Mouse (Mus musculus) lung, postnatal 36 days (tissue): Measurements from ENCODE around the gene Slc35e3.

Source experiments
- DNase-seq: peaks from one replicate; pipeline ENCODE4 v3.0.0; 2022; ENCODE audit warnings: mixed read lengths

The Slc35e3 gene

GRCm38 (mm10) chr10:117746297-117746883 is at the start of gene Slc35e3:
Gene Slc35e3 (minus strand): TSS chr10:117746365.
- peak; percentile 94 for DNase-seq

GRCm38 (mm10) chr10:117795206-117795605 is 49.0 kb upstream of the Slc35e3 start:
- no peak for DNase-seq

- no peak for DNase-seq
Measured at GRCm38 (mm10) chr10:117793436-117794030, 47.4 kb upstream of the Slc35e3 start.

- DNase-seq, result peak; percentile 100
Measured at GRCm38 (mm10) chr10:117792141-117793091, 46.3 kb upstream of the Slc35e3 start, which contains the start of gene Nup107. Gene Nup107 (minus strand): TSS chr10:117792705.

- DNase-seq, result no peak
Measured at GRCm38 (mm10) chr10:117791171-117791470, 45.0 kb upstream of the Slc35e3 start.

GRCm38 (mm10) chr10:117790421-117791170 is 44.4 kb upstream of the Slc35e3 start:
- DNase-seq, result no peak

GRCm38 (mm10) chr10:117790011-117790410 is 43.8 kb upstream of the Slc35e3 start:
- DNase-seq, result no peak

- DNase-seq, result no peak
Measured at GRCm38 (mm10) chr10:117784646-117785045, 38.5 kb upstream of the Slc35e3 start.

- no peak for DNase-seq
Measured at GRCm38 (mm10) chr10:117783786-117784420, 37.7 kb upstream of the Slc35e3 start.

- DNase-seq, result no peak
Measured at GRCm38 (mm10) chr10:117782491-117783260, 36.5 kb upstream of the Slc35e3 start.

- DNase-seq, result no peak
Measured at GRCm38 (mm10) chr10:117782056-117782455, 35.9 kb upstream of the Slc35e3 start.

- DNase-seq, result no peak
Measured at GRCm38 (mm10) chr10:117781021-117781725, 35.0 kb upstream of the Slc35e3 start.

GRCm38 (mm10) chr10:117780306-117780911 is 34.2 kb upstream of the Slc35e3 start:
- no peak for DNase-seq

- no peak for DNase-seq
Measured at GRCm38 (mm10) chr10:117779581-117780305, 33.6 kb upstream of the Slc35e3 start.

- DNase-seq, result no peak
Measured at GRCm38 (mm10) chr10:117778951-117779350, 32.8 kb upstream of the Slc35e3 start.

- DNase-seq, result no peak
Measured at GRCm38 (mm10) chr10:117778328-117778910, 32.3 kb upstream of the Slc35e3 start.

- DNase-seq, result no peak
Measured at GRCm38 (mm10) chr10:117777501-117778327, 31.5 kb upstream of the Slc35e3 start.

GRCm38 (mm10) chr10:117777103-117777470 is 30.9 kb upstream of the Slc35e3 start:
- no peak for DNase-seq
